Mouse (Mus musculus): ENCODE results near the gene Pfkm. TPM values are rescaled to one million over a fixed set of nuclear protein-coding genes. Genes with fewer than 3 reads are reported as not detected.
A peak's percentile ranks its signal among the peaks of the same experiment; 100 is the strongest.

Pfkm gene
- total and polyA plus RNA-seq, 3 experiments, result 23.5 to 37.9 (median 29.6) TPM

- peak; percentile 99 for TF ChIP-seq CHD1 (IDR thresholded peaks at IDR 0.05; ENCODE audit: low read depth, low read length)
- no peak for TF ChIP-seq ZKSCAN1 (IDR thresholded peaks at IDR 0.05; ENCODE audit: borderline replicate concordance, low read depth, low read length)
- no peak for TF ChIP-seq POLR2AphosphoS2 (IDR thresholded peaks at IDR 0.05; ENCODE audit: low read depth, low read length)
- no peak for TF ChIP-seq SIN3A (IDR thresholded peaks at IDR 0.05; ENCODE audit: low read length)
- no peak for TF ChIP-seq SMC3 (IDR thresholded peaks at IDR 0.05; ENCODE audit: low read depth, low read length)
- TF ChIP-seq TCF12 (IDR thresholded peaks at IDR 0.05; ENCODE audit: low read depth, low read length), result peak; percentile 52; the same call in 1 of the 2 replicates
Measured at GRCm38 (mm10) chr15:98155944-98156343, 63.6 kb downstream of the Pfkm start (continued).

GRCm38 (mm10) chr15:98157253-98157652 is 64.9 kb downstream of the Pfkm start:
- no peak overlapping the region for H3K4me3 ChIP-seq (replicated peaks in 1 of 3; ENCODE audit: low read depth in 2 of 3, low read length in 2 of 3, poor library complexity in 1 of 3)
- dilution Hi-C loops (cut with MboI; ENCODE audit: extremely low pct_ligation_motif_present, extremely low pct_unique_long_range_greater_than_20kb, low sequenced_read_pairs), result no loop called here
- H3K36me3 ChIP-seq (replicated peaks in 1 of 2; ENCODE audit: control insufficient read depth in 1 of 2, insufficient read depth in 1 of 2, low read length in 1 of 2), result no peaks in the 10 kb centered on the region
- TF ChIP-seq UBTF (IDR thresholded peaks at IDR 0.05; ENCODE audit: low read depth, low read length) (no peak), ZMIZ1 (IDR thresholded peaks at IDR 0.05; ENCODE audit: low read depth, low read length) (no peak), E2F4 (IDR thresholded peaks at IDR 0.05; ENCODE audit: insufficient replicate concordance, low read depth, low read length) (no peak), GABPA (IDR thresholded peaks at IDR 0.05; ENCODE audit: insufficient replicate concordance, low read depth, low read length) (no peak), ZKSCAN1 (IDR thresholded peaks at IDR 0.05; ENCODE audit: borderline replicate concordance, low read depth, low read length) (no peak), MAZ (IDR thresholded peaks at IDR 0.05; ENCODE audit: low read depth, low read length) (no peak), MXI1 (IDR thresholded peaks at IDR 0.05; ENCODE audit: low read depth, low read length) (no peak), CHD1 (IDR thresholded peaks at IDR 0.05; ENCODE audit: low read depth, low read length) (no peak), NRF1 (IDR thresholded peaks at IDR 0.05; ENCODE audit: low read depth, low read length) (no peak), ZC3H11A (IDR thresholded peaks at IDR 0.05; ENCODE audit: low read depth, low read length) (no peak), SMC3 (IDR thresholded peaks at IDR 0.05; ENCODE audit: low read depth, low read length) (no peak), ZNF384 (IDR thresholded peaks at IDR 0.05; ENCODE audit: low read depth, low read length) (no peak), KAT2A (IDR thresholded peaks at IDR 0.05; ENCODE audit: insufficient replicate concordance, low read length) (no peak), HCFC1 (IDR thresholded peaks at IDR 0.05; ENCODE audit: low read depth, low read length) (no peak), EP300 (IDR thresholded peaks at IDR 0.05; ENCODE audit: low read length) (no peak), RAD21 (IDR thresholded peaks at IDR 0.05; ENCODE audit: low read depth, low read length) (no peak)
- H3K4me1 ChIP-seq (ENCODE audit: control insufficient read depth in 1 of 2, insufficient read depth in 2 of 2), result peaks cover 8 to 33% of the 10 kb centered on the region in 2 experiments; a peak in 3 of 4 replicates
- no peak for DNase-seq (ENCODE audit: extremely low read depth)
- no peaks in the 10 kb centered on the region for H3K9me3 ChIP-seq (replicated peaks; ENCODE audit: low read length)
- H3K9ac ChIP-seq (ENCODE audit: insufficient read depth, low read depth), result no peak overlapping the region
- no peak overlapping the region for H3K4me2 ChIP-seq (ENCODE audit: insufficient read depth, low read depth, poor library complexity, severe bottlenecking)
- H3K27ac ChIP-seq (ENCODE audit: insufficient read depth, low read depth), result no peak overlapping the region
- in situ Hi-C loops (cut with MboI; ENCODE audit: low pct_ligation_motif_present, low pct_unique_long_range_greater_than_20kb, low sequenced_read_pairs), result loop anchor here (10.0 to 25.0 kb wide), 2 partner anchors 192 to 295 kb away; partner anchors contain the start of gene Tmem106c
- H3K79me2 ChIP-seq (replicated peaks; ENCODE audit: control insufficient read depth, extremely low read depth, insufficient read depth, poor library complexity, severe bottlenecking), result no peaks in the 10 kb centered on the region
- peaks cover 14% of the 10 kb centered on the region for H3K27me3 ChIP-seq (replicated peaks)

Measured in CH12.LX (cell line).